Mouse (Mus musculus): ENCODE data around the gene Sept7. TPM values are rescaled to one million over a fixed set of nuclear protein-coding genes. Genes with fewer than 3 reads are reported as not detected.

Sept7 gene
- polyA plus RNA-seq (2012; rRNA removed), result 0.85 and 2.4 TPM in 2 replicates

DNA sequence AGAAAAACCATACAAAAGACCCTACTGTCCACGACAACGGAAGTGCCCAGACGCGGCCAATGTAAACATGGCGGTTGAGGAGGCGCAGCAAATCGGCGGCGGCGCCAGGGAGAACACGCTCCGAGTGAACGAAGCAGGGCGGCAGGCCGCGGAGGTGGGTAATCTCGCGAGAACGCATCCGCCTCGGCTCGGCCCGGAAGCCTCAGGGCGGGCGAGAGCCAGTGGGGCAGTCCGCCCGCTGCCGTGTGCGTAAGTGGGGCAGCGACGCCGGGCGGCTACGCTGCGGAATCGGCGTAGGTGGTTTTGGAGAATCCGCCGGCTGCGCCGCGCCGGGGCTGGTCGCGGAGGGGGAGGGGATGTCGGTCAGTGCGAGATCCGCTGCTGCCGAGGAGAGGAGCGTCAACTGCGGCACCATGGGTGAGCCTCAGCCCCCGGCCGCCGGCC lies at the start of gene Sept7:
Gene Sept7 (plus strand): TSS at position 157 of the 444 bp plus-strand sequence.
- WGBS, result under 1% methylated on average over 54 of the region's 54 CpGs
- TF ChIP-seq POLR2A (IDR thresholded peaks at IDR 0.05; ENCODE audit: low read depth, low read length), result peak; percentile 90
- TF ChIP-seq CTCF (IDR thresholded peaks at IDR 0.05; ENCODE audit: extremely low read depth, insufficient read length, insufficient replicate concordance, low read depth, low read length), result no peak
- Histone ChIP-seq H3K4me3 (ENCODE audit: low read depth, low read length) (peak within 1 kb of the TSS; percentile 96), H3K36me3 (ENCODE audit: control insufficient read depth, insufficient read depth, low read length) (no peaks in the 10 kb centered on the region), H3K27me3 (ENCODE audit: control insufficient read depth, insufficient read depth, low read length) (no peaks in the 10 kb centered on the region), H3K4me1 (ENCODE audit: control insufficient read depth, insufficient read depth, insufficient read length, low read length) (0 out of 2 replicates have a peak, but pooled peaks cover 3% of the 10 kb centered on the region), H3K27ac (ENCODE audit: insufficient read depth, low read depth, low read length) (peak within 1 kb of the TSS; percentile 99)

GRCm38 (mm10) chr9:25208087-25208803 lies 44.0 kb upstream of the Sept7 start:
- H3K36me3 ChIP-seq (ENCODE audit: control insufficient read depth, insufficient read depth, low read length), result no peaks in the 10 kb centered on the region
- H3K27me3 ChIP-seq (ENCODE audit: control insufficient read depth, insufficient read depth, low read length), result no peaks in the 10 kb centered on the region
- H3K4me3 ChIP-seq (ENCODE audit: low read depth, low read length), result no peak overlapping the region
- WGBS, result 63% methylated on average over 8 of the region's 8 CpGs
- no peaks in the 10 kb centered on the region for H3K4me1 ChIP-seq (ENCODE audit: control insufficient read depth, insufficient read depth, insufficient read length, low read length)
- no peak for TF ChIP-seq POLR2A (IDR thresholded peaks at IDR 0.05; ENCODE audit: low read depth, low read length)
- no peak for TF ChIP-seq CTCF (IDR thresholded peaks at IDR 0.05; ENCODE audit: extremely low read depth, insufficient read length, insufficient replicate concordance, low read depth, low read length)
- no peak overlapping the region for H3K27ac ChIP-seq (ENCODE audit: insufficient read depth, low read depth, low read length)

GRCm38 (mm10) chr9:25212309-25213163 lies 39.7 kb upstream of the Sept7 start:
- Histone ChIP-seq H3K27me3 (ENCODE audit: control insufficient read depth, insufficient read depth, low read length) (no peaks in the 10 kb centered on the region; the same call in 1 of the 2 replicates), H3K4me1 (ENCODE audit: control insufficient read depth, insufficient read depth, insufficient read length, low read length) (no peaks in the 10 kb centered on the region), H3K27ac (ENCODE audit: insufficient read depth, low read depth, low read length) (no peak overlapping the region), H3K36me3 (ENCODE audit: control insufficient read depth, insufficient read depth, low read length) (no peaks in the 10 kb centered on the region), H3K4me3 (ENCODE audit: low read depth, low read length) (no peak overlapping the region)
- WGBS, result 75% methylated on average over 9 of the region's 9 CpGs
- TF ChIP-seq CTCF (IDR thresholded peaks at IDR 0.05; ENCODE audit: extremely low read depth, insufficient read length, insufficient replicate concordance, low read depth, low read length) (no peak), POLR2A (IDR thresholded peaks at IDR 0.05; ENCODE audit: low read depth, low read length) (no peak)

DNA sequence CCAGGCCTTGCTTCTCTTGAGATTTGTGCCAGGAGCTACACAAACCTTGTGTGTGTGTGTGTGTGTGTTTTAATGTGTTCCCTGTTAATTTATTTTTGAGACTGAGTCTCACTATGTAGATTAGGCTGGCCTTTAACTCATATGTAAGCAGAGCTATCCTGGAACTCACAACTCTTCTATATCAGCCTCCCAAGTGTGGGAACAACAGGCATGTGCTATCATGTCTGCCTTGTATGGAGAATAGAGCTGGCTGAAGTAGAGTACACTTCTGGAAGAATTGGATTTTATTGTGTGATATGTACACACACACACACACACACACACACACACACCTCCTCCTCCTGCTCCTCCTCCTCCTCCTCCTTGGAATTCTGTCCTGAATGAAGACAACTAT lies 39.1 kb upstream of the Sept7 start:
- Histone ChIP-seq H3K27ac (ENCODE audit: insufficient read depth, low read depth, low read length) (no peak overlapping the region), H3K36me3 (ENCODE audit: control insufficient read depth, insufficient read depth, low read length) (no peaks in the 10 kb centered on the region), H3K4me3 (ENCODE audit: low read depth, low read length) (no peak overlapping the region), H3K4me1 (ENCODE audit: control insufficient read depth, insufficient read depth, insufficient read length, low read length) (no peaks in the 10 kb centered on the region), H3K27me3 (ENCODE audit: control insufficient read depth, insufficient read depth, low read length) (no peaks in the 10 kb centered on the region; the same call in 1 of the 2 replicates)
- TF ChIP-seq POLR2A (IDR thresholded peaks at IDR 0.05; ENCODE audit: low read depth, low read length), result no peak
- TF ChIP-seq CTCF (IDR thresholded peaks at IDR 0.05; ENCODE audit: extremely low read depth, insufficient read length, insufficient replicate concordance, low read depth, low read length), result no peak

DNA sequence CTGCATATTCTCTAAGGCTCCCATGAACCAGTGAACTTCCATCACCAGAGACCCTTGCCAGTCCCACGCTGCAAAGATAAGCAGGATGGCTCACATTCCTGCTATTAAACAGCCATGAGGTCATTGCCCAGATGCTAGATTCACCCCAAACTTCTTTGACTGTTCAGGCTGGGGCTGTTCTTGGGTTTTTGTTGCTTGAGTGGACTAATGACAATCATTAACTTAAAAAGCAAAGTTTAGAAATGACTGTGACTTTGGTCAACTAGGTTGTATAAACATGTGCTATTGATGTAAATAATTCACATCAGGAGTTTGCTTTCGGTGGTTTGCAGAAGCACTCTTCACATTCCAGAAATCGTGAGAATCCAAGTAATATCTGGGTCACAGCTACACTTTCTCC lies 36.8 kb upstream of the Sept7 start:
- H3K27me3 ChIP-seq (ENCODE audit: control insufficient read depth, insufficient read depth, low read length), result no peaks in the 10 kb centered on the region; the same call in 1 of the 2 replicates
- H3K4me1 ChIP-seq (ENCODE audit: control insufficient read depth, insufficient read depth, insufficient read length, low read length), result no peaks in the 10 kb centered on the region
- TF ChIP-seq POLR2A (IDR thresholded peaks at IDR 0.05; ENCODE audit: low read depth, low read length), result no peak
- no peak for TF ChIP-seq CTCF (IDR thresholded peaks at IDR 0.05; ENCODE audit: extremely low read depth, insufficient read length, insufficient replicate concordance, low read depth, low read length)
- no peak overlapping the region for H3K27ac ChIP-seq (ENCODE audit: insufficient read depth, low read depth, low read length)
- 20% methylated on average over 3 of the region's 3 CpGs for WGBS
- H3K4me3 ChIP-seq (ENCODE audit: low read depth, low read length), result no peak overlapping the region
- H3K36me3 ChIP-seq (ENCODE audit: control insufficient read depth, insufficient read depth, low read length), result no peaks in the 10 kb centered on the region

DNA sequence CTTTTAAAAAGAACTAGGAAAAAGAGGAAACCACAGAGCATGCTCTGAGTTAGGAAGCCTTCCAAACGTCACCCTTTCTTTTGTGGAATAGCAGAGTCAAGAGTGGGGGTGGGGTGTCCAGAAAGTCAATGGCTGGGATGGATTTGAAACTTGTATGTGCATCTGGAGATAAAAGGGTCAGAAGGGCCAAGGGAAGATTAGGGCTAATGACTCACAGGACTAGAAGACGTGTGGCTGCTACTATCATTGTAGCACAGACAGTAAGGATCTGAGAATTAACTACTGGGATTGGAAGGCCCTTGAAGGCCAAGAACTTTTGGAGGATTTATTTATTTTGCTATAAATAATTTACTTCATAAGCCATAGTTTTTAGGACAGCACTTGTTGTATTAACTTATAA lies 36.0 kb upstream of the Sept7 start:
- WGBS, result 17% methylated on average over 2 of the region's 2 CpGs
- TF ChIP-seq CTCF (IDR thresholded peaks at IDR 0.05; ENCODE audit: extremely low read depth, insufficient read length, insufficient replicate concordance, low read depth, low read length) (no peak), POLR2A (IDR thresholded peaks at IDR 0.05; ENCODE audit: low read depth, low read length) (no peak)

DNA sequence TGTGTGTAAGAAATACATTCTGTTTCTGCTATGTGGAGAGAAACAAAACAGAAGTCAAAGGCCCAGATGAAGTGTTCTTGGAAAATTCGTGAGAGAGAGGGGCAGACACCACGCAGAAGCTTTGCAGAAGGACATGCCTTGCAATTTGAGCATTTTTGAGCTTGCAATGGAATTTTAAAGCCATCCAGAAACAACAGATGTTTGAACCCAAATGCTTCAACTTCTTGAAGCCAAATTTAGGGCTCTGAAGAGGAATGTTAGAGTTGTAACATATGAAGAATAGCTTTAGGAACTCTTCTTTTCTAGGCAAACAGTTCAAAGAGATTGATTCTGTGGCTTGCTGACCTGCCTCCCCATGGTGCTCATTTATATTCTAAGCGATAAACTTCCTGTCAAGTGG lies 33.3 kb upstream of the Sept7 start:
- no peak overlapping the region for H3K27ac ChIP-seq (ENCODE audit: insufficient read depth, low read depth, low read length)
- no peaks in the 10 kb centered on the region; the same call in 1 of the 2 replicates for H3K27me3 ChIP-seq (ENCODE audit: control insufficient read depth, insufficient read depth, low read length)
- H3K4me3 ChIP-seq (ENCODE audit: low read depth, low read length), result no peak overlapping the region
- WGBS, result 68% methylated on average over 3 of the region's 3 CpGs
- no peaks in the 10 kb centered on the region for H3K36me3 ChIP-seq (ENCODE audit: control insufficient read depth, insufficient read depth, low read length)
- no peaks in the 10 kb centered on the region for H3K4me1 ChIP-seq (ENCODE audit: control insufficient read depth, insufficient read depth, insufficient read length, low read length)
- no peak for TF ChIP-seq CTCF (IDR thresholded peaks at IDR 0.05; ENCODE audit: extremely low read depth, insufficient read length, insufficient replicate concordance, low read depth, low read length)
- no peak for TF ChIP-seq POLR2A (IDR thresholded peaks at IDR 0.05; ENCODE audit: low read depth, low read length)

More for the DNA sequence above, 36.0 kb upstream of the Sept7 start:
- no peak overlapping the region for H3K27ac ChIP-seq (ENCODE audit: insufficient read depth, low read depth, low read length)
- H3K4me3 ChIP-seq (ENCODE audit: low read depth, low read length), result no peak overlapping the region
- H3K27me3 ChIP-seq (ENCODE audit: control insufficient read depth, insufficient read depth, low read length), result no peaks in the 10 kb centered on the region; the same call in 1 of the 2 replicates
- H3K36me3 ChIP-seq (ENCODE audit: control insufficient read depth, insufficient read depth, low read length), result no peaks in the 10 kb centered on the region
- H3K4me1 ChIP-seq (ENCODE audit: control insufficient read depth, insufficient read depth, insufficient read length, low read length), result no peaks in the 10 kb centered on the region

Measured in small intestine, adult 2 months (tissue).